Mouse (Mus musculus) CH12.LX (cell line): ENCODE measurements around the gene Try5.

Source experiments
- CHD2 ChIP-seq: IDR thresholded peaks from 2 replicates; pipeline ENCODE4 v1.6.1; 2011; ENCODE audit warnings: low read length, improper control_type of control experiment
- CTCF ChIP-seq, 2 experiments: IDR thresholded peaks in 1 of 2; conservative IDR thresholded peaks in 1 of 2; 2 replicates each; pipeline ENCODE4 v1.5.1; 2011 to 2012; ENCODE audit warnings: low read depth in 2 of 2, low read length in 2 of 2, improper control_type of control experiment in 1 of 2, inconsistent platforms in 1 of 2, mild to moderate bottlenecking in 1 of 2, moderate library complexity in 1 of 2
- EP300 ChIP-seq: IDR thresholded peaks from 2 replicates; pipeline ENCODE4 v1.6.1; 2011; ENCODE audit warnings: low read length, improper control_type of control experiment
- HCFC1 ChIP-seq: IDR thresholded peaks from 2 replicates; pipeline ENCODE4 v1.6.1; 2012; ENCODE audit warnings: low read depth, mild to moderate bottlenecking, inconsistent platforms, low read length, improper control_type of control experiment
- IRF4 ChIP-seq: IDR thresholded peaks from 2 replicates; pipeline ENCODE4 v1.6.1; 2014; ENCODE audit warnings: low read depth, mild to moderate bottlenecking, inconsistent platforms, low read length, improper control_type of control experiment
- KAT2A ChIP-seq: IDR thresholded peaks from 2 replicates; pipeline ENCODE4 v1.6.1; 2012; ENCODE audit warnings: low read length, improper control_type of control experiment, inconsistent platforms; ENCODE audit not compliant: insufficient replicate concordance
- POLR2A ChIP-seq: IDR thresholded peaks from 2 replicates; pipeline ENCODE4 v1.6.1; 2011; ENCODE audit warnings: low read depth, mild to moderate bottlenecking, improper control_type of control experiment, low read length
- POLR2AphosphoS2 ChIP-seq: IDR thresholded peaks from 2 replicates; pipeline ENCODE4 v1.6.1; 2011; ENCODE audit warnings: low read depth, low read length, improper control_type of control experiment
- RAD21 ChIP-seq: IDR thresholded peaks from 2 replicates; pipeline ENCODE4 v1.6.1; 2011; ENCODE audit warnings: low read depth, mild to moderate bottlenecking, low read length, improper control_type of control experiment, moderate library complexity
- TBP ChIP-seq: conservative IDR thresholded peaks from 2 replicates; pipeline ENCODE4 v1.6.1; 2011; ENCODE audit warnings: low read depth, low read length, improper control_type of control experiment
- UBTF ChIP-seq: IDR thresholded peaks from 2 replicates; pipeline ENCODE4 v1.6.1; 2012; ENCODE audit warnings: low read depth, mild to moderate bottlenecking, inconsistent platforms, low read length, improper control_type of control experiment, moderate library complexity
- USF1 ChIP-seq: IDR thresholded peaks from 2 replicates; pipeline ENCODE4 v1.6.1; 2014; ENCODE audit warnings: low read depth, mild to moderate bottlenecking, inconsistent platforms, low read length, improper control_type of control experiment
- ZNF384 ChIP-seq: IDR thresholded peaks from 2 replicates; pipeline ENCODE4 v1.6.1; 2012; ENCODE audit warnings: low read depth, low read length, improper control_type of control experiment, inconsistent platforms

DNA sequence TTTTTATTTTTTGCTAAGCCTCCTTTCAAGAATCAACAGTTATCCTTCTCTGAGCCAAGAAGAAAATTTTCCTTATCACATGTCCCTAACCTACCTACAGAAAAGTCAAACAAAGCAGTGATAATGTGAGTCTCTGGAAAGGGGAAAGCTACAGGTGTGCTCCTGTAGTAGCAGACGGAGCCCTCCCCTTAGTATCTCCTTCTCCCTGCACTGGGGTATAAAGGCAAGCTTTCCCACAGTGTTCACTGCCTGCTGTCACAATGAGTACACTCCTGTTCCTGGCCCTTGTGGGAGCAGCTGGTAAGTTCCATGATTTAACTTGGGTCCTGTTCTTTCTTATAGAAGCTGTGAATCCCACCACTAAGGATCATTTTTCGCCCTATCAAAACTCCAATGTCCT, 37.3 kb upstream of the Try5 start, which contains the start of gene Try10:
- TF ChIP-seq CHD2 (no peak), RAD21 (no peak), CTCF (conservative IDR thresholded peaks at IDR 0.05 in 1 of 2, IDR thresholded peaks at IDR 0.05 in 1 of 2; ENCODE audit: low read depth in 2 of 2, low read length in 2 of 2) (no peak), TBP (no peak), EP300 (no peak), IRF4 (no peak), POLR2A (no peak), ZNF384 (no peak), USF1 (no peak), UBTF (no peak), POLR2AphosphoS2 (no peak), HCFC1 (no peak), KAT2A (no peak)
